Mouse (Mus musculus): ENCODE measurements at regions not wholly inside any gene's neighbourhood (a gene's known extent, or its start where the extent isn't known, plus 50 kb on each side); places are given as distances from the start of the nearest gene placed in this dataset.

- no peak for DNase-seq
Measured at GRCm38 (mm10) chr6:41121641-41122040, 86.3 kb upstream of the 2210010C04Rik start.

GRCm38 (mm10) chr6:41119176-41119575 is 83.9 kb upstream of the 2210010C04Rik start:
- DNase-seq = no peak

GRCm38 (mm10) chr6:41118201-41118976 is 83.1 kb upstream of the 2210010C04Rik start:
- DNase-seq = peak; percentile 71 to 74

- DNase-seq = no peak
Measured at GRCm38 (mm10) chr6:41113943-41114342, 78.6 kb upstream of the 2210010C04Rik start.

- DNase-seq = peak; percentile 57 to 65
Measured at GRCm38 (mm10) chr6:41112861-41113610, 77.7 kb upstream of the 2210010C04Rik start.

GRCm38 (mm10) chr6:41111829-41112228 is 76.5 kb upstream of the 2210010C04Rik start:
- no peak for DNase-seq

GRCm38 (mm10) chr6:41108897-41109296 is 73.6 kb upstream of the 2210010C04Rik start:
- no peak for DNase-seq

- DNase-seq = no peak
Measured at GRCm38 (mm10) chr6:41103689-41104400, 68.5 kb upstream of the 2210010C04Rik start.

GRCm38 (mm10) chr6:41101997-41102396 is 66.7 kb upstream of the 2210010C04Rik start:
- no peak for DNase-seq

- no peak for DNase-seq
Measured at GRCm38 (mm10) chr6:41100258-41100657, 64.9 kb upstream of the 2210010C04Rik start.

- DNase-seq = no peak
Measured at GRCm38 (mm10) chr6:41091177-41091829, 56.0 kb upstream of the 2210010C04Rik start.
